Mouse (Mus musculus) thymus, postnatal 0 days (tissue): ENCODE data around the gene Slamf7. TPM values are rescaled to one million over a fixed set of nuclear protein-coding genes. Genes with fewer than 3 reads are reported as not detected.
A peak's percentile ranks its signal among the peaks of the same experiment; 100 is the strongest.

Experiments used
- DNase-seq: peaks from one replicate; pipeline ENCODE4 v3.0.0-alpha.2; 2015; ENCODE audit warnings: low spot score
- polyA plus RNA-seq: library from polyadenylated mRNA; unstranded; fragments of >200 nt; fragmentation: Nextera tagmentation; extraction: Ambion mirVana; gene quantifications from 2 replicates; pipeline ENCODE4 v1.2.1, GENCODE M21; 2015

Gene Slamf7
- 4.1 and 4.7 TPM in 2 replicates for polyA plus RNA-seq

DNA sequence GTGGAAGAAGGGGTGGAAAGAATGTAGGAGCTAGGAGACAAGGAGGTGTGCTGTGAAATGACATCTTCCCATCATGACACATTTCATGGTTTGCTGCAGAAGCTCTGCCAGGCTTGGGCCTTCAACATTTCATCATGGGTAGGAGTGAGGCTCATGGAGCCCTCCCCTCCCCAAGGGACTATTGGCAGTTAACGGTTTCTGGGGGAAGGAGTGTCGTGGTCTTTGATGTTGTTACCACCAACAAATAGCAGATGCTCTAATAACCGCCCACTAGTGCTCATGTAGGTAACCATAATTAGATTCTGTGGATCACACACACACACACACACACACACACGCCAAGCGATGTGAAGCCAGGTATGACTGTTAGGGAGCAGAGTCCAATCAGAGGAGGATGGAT, at the start of gene Slamf7:
Gene Slamf7 (minus strand): TSS at position 302 of the 400 bp plus-strand sequence.
- DNase-seq: no peak

DNA sequence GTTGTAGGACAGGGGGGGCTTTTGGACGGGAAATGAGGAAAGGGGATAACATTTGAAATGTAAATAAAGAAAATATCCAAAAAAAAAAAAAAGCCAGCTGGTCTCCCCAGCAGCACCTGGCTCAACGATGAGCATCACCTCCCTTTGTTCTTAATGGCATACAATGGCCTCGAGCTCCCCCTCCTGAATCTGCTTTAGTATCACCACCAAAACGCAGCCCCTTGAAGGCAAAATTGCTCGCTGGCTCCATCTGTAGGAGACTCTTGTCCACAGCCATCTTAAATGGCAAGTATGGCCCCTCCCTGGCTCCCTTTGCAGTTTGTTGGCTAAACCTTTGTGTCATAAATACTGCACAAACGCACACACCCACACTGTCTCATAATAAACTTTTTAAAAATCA, 46.1 kb upstream of the Slamf7 start:
- DNase-seq: peak; percentile 90

GRCm38 (mm10) chr1:171693918-171694317, 41.1 kb upstream of the Slamf7 start:
- no peak for DNase-seq

DNA sequence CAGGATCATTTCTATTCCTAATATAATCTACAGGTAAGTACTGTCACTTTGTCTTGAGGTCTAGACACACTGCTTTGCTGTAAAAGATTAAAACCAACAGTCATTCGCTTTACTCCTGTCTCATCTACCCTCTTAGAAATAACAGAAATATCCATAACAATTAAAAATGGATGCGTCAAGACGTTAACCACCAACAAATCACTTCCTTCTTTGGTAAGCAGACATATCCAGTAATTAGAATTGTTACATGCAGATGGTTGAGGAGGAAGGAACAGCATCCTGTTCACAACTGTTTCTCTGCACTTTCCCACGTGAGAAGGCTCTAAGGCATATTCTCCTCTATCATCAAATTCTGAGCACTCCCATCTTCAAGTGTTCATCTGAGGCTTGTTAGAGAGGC, 34.5 kb upstream of the Slamf7 start:
- no peak for DNase-seq

DNA sequence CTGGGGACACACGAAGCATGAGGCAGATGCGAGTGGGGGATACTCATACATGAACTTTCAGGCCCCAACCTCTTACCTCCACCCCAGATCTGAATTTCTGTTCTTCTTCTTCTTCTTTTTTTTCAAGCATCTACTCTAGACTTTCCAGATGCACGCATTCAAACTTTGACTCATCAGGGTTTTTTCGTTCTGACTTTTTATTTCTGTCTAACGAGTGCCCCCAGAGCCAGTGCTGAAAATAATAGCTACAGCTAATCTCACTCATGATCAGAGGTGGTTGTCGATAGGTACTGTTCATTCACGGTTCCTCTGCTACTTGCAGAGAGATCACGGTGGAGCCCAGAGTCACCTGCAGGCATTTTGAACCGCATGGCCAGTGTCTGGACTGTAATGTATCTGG, 32.1 kb upstream of the Slamf7 start:
- no peak for DNase-seq

DNA sequence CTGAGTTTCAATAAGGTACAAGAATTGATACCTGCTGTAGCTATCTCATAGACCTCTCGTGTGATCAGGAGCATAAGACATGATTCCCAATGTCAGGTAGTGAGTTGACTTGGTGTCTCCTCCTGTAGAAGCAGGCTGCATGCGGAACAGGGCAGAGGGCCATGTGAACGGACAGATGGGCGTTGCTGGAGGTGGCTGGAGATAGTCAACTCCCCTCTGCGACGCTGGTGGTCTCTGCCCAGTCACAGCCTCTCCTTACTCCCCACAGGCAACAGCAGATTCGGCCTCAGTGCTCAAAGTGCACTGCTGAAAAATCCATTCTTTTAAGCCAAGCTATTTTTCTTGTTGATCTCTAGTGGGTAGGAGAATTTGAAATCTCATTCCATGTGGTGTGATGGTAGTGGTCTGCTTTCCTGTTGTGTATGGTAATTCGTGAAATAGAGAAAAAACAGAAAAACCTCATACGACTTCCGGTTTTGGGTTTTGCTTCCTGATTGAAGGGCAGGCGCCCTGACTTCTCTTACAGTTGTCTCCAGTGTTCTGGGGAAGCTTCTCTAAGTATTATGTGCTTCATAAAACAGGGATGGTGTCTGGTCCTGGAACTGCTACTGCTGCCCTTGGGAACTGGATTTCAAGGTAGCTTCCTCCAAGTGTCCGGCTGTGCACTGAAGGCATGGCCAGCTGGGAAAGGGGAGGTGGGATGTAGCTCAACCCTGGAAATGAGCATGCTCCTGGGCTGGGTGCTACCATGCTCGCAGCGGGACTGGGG, 28.9 kb upstream of the Slamf7 start, which contains the start of gene Cd48:
Gene Cd48 (plus strand): TSS at position 479 of the 769 bp plus-strand sequence.
- peak; percentile 65 for DNase-seq

DNA sequence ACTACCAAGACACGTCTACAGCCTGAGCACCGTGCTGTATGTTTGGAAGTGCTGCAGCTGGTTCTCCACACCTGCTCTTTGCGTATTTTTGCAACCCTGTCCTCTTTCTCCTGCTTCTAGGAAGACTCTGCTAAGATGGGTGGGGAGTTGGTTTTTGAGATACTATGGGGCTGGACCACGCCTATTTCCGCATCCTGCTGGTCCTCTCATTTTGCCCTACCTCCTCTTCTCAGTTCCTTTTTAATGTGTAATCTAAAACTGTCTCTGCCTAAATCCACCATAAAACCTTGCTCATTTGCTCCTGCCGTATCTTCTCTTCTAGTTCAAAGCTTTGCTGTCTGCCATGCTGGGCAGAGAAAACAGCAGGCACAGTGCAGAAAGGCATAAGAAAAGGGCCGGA, 28.2 kb upstream of the Slamf7 start:
- DNase-seq: peak; percentile 47

GRCm38 (mm10) chr1:171677721-171678120, 24.9 kb upstream of the Slamf7 start:
- DNase-seq: no peak

DNA sequence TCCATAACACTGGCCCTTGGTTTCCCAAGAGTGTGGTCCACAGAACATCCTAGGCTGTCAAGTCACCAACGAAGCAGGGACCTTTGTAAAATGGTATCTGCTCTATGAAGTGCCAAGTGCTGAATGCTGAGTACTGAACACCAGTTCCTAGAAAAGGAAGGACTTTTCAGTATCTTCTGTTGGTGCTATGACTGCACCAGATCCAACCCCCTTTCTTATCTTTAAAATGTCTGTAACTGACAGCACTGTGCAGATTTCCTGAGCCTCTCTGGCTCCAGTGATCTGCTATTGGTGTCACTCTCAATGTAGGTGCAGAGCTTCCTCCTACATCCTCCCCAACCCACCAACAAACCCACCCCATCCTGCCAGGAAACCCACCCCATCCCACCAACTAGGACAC, 21.6 kb upstream of the Slamf7 start:
- no peak for DNase-seq

DNA sequence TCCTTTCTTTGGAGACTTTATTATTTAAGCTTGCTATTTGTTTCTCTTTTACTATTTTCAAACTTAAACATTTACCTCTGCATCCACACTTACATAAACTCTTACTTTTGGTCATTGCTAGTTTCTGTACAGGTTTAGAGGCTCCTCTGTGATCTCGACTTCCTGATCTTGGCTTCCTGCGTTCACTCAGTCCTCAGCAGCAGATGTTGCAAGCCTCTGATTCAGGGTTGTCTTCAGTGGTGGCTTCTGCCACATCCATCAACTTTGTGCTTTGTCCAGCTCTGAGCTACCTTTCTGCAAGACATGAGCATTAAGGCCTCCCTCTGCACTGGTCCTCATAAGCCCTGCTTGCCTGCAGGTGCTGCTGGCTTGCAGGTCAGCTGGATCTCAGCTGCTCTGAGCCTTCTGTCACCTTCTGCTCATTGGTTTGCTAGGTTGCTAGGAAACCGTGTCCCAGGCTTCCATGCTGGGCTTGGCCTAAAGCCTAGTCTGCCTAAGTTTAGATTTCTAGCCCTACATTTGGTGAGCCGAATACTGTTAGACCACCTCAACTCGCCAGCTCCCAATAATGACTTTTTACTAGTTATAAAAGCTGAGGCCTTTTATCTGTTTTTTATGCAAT, 20.1 kb upstream of the Slamf7 start:
- DNase-seq: peak; percentile 58

DNA sequence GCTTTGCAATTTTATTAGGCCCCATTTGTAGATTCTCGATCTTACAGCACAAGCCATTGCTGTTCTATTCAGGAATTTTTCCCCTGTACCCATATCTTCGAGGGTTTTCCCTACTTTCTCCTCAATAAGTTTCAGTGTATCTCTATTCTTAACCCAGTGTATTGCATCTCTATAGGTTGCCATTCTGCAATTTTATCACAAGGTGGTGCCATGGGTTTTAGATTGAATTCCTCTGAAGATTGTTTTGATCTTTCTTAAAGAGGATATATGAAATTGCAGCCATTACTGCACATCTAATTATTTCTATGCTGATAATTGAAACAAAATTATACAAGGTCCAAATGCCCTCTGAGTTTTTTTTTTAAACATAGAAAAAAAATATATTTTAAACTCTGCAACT, 19.6 kb upstream of the Slamf7 start:
- DNase-seq: peak; percentile 27

GRCm38 (mm10) chr1:171667160-171667559, 14.3 kb upstream of the Slamf7 start:
- DNase-seq: no peak

GRCm38 (mm10) chr1:171666350-171666749, 13.5 kb upstream of the Slamf7 start:
- DNase-seq: no peak

- no peak for DNase-seq
These were observed 10.9 kb upstream of the Slamf7 start for GRCm38 (mm10) chr1:171663757-171664156.

- no peak for DNase-seq
These were observed 8.6 kb upstream of the Slamf7 start for GRCm38 (mm10) chr1:171661482-171661881.

DNA sequence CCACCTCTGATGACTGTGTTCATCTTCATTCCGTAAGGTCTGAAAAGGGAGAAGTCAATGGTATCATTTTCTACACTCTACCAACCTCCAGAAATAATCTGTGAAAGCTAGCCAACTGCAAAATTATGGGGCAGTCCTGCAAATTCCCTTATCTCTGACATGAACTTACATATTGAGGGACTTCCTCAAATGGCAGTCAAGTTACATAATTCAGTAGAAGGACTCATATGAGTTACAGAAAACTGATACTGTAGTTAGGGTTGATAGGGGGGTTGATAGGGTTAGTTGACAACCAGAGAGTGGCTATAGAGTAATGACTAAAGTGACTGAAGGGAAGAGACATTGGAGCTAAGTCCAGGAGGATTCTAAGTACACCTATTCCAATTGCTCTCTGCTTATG, 7.6 kb upstream of the Slamf7 start:
- no peak for DNase-seq

DNA sequence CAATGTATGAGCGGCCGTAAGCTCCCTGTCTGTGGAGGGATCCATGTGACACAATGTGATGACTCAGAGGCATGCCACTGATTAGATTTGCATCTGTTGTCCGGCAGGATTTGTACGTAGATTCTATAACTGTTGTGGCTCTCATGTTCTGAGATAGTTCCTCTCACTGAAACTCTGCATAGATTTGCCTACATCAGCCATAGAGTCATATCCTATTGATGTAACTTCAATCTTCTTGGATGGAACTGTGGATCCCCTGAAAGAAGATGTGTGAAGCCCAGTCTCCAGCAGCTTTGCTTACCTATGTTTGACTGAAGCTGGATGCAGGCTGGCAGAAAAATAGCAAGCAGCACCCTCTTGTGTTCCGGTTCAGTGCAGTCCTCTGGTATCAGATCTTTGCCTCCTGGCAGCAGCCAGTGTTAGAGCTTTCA, 5.7 kb upstream of the Slamf7 start:
- no peak for DNase-seq

GRCm38 (mm10) chr1:171648840-171649239, 4.0 kb downstream of the Slamf7 start:
- no peak for DNase-seq

GRCm38 (mm10) chr1:171647716-171648115, 5.1 kb downstream of the Slamf7 start:
- no peak for DNase-seq

- no peak for DNase-seq
These were observed 6.3 kb downstream of the Slamf7 start for GRCm38 (mm10) chr1:171646429-171646940.

- DNase-seq: peak; percentile 67
These were observed 9.2 kb downstream of the Slamf7 start for GRCm38 (mm10) chr1:171643612-171644011.

DNA sequence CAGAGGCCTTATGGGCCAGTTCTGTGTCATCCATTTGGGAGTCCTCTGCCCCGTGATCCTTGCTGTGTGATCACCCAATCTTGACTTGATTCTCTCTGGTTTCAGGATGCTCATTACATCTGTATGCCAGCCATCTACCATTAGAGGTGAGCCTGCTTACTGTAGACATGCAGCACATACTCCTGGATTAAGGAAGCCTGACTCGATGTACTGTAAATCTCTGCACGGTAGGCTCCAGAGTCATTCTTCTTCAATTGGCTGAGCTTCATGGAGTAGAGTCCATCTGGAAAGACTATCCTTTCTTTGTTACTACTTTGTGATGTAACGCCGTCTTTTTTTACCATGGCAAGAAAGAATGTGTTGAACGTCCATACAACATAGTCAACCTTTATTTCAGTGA, 12.0 kb downstream of the Slamf7 start:
- DNase-seq: no peak

DNA sequence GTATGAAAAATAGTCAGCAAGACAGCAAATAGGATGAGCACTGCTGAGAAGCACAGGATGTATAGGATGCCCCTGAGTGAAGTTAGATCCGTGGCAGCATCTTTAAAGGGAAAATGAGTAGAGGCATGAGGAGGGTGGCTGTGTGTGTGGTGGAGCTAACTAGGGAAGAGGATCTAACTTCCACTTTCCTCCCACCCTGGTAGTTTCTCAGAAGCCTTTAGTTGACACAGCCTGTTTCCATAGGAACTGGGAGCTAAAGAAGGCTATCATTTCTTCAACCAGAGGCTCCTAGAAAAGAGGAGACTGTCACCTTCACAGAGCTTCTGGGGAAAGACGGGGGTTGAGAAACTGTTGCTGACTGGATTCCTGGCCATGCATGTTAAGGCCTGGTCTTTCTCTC, 14.1 kb downstream of the Slamf7 start:
- no peak for DNase-seq
